Mouse (Mus musculus): ENCODE data around the gene Fndc3a. TPM values are rescaled to one million over a fixed set of nuclear protein-coding genes. Genes with fewer than 3 reads are reported as not detected.

Gene Fndc3a
- polyA plus RNA-seq, 1 experiment from 2014 or later = 30.2 TPM

DNA sequence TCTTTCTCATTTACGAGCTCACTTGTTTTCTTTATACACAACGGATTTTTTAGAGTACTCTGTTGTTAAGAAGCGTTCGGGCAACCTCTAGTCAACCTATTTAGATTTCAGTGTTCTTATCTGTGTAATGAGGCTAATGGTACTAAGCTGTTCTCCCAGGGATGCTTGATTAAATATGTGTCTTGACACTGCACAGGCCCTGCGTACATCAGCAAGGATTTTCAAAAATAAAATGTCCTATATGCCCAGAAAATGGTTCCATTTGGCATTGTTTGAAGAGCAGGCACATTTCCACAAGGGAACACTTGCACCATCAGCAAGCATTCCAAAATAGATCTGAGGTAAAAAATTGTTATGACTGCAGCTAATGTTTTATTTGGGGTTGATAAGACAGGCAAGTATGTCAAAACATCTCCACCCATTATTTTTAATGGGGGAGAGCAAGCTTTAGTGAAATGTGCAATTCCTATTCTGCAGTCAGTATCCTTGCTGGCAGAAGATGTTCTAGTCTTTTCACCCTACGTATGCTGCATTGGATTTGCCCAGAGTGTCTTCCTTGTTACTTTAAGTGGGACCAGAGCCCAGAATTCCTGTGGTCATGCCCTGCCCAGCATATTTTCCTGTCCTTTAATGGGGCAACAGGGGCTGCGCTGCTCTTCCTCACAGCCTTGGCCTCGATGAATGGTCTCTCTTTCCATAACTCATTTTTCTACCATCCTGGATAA lies 29.8 kb upstream of the Fndc3a start:
- H3K4me3 ChIP-seq (ENCODE audit: low read depth, low read length) = no peak overlapping the region
- 0 out of 2 replicates have a peak, but pooled peaks cover 4% of the 10 kb centered on the region for H3K4me1 ChIP-seq (ENCODE audit: insufficient read depth)
- peak; percentile 62 for DNase-seq
- peak; percentile 60 for ATAC-seq (ENCODE audit: insufficient read depth)
- WGBS = 41% methylated on average over 8 of the region's 8 CpGs
- no peaks in the 10 kb centered on the region for H3K36me3 ChIP-seq (ENCODE audit: insufficient read depth)
- no peak overlapping the region for H3K4me2 ChIP-seq
- no peaks in the 10 kb centered on the region for H3K9me3 ChIP-seq (ENCODE audit: low read depth, low read length)
- TF ChIP-seq CTCF (IDR thresholded peaks at IDR 0.05; ENCODE audit: low read depth) = no peak
- H3K9ac ChIP-seq = no peak overlapping the region
- no peaks in the 10 kb centered on the region for H3K27me3 ChIP-seq (ENCODE audit: insufficient read depth, low read length)
- no peak overlapping the region for H3K27ac ChIP-seq (ENCODE audit: low read depth)

DNA sequence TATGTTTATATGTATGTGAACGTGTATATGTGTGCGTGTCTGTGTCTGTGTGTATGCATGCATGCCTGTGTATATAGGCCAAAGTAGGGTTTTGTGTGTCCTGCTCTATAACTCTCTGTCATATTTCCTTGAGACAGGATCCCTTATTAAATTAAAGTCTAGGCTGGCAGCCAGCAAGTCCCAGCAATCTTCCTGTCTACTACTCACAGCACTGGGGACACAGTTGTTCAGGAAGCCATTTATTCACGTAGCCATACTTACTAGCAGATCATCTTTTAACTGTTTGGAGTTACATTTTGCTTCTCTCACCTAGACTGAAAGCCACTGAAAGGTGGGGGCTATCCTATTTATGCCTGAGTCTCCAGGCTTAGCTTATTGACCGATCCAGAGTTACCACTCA lies 29.0 kb upstream of the Fndc3a start:
- 72% methylated on average over 4 of the region's 4 CpGs for whole genome bisulfite sequencing
- Histone ChIP-seq H3K4me1 (ENCODE audit: insufficient read depth) (0 out of 2 replicates have a peak, but pooled peaks cover 4% of the 10 kb centered on the region), H3K9me3 (ENCODE audit: low read depth, low read length) (no peaks in the 10 kb centered on the region), H3K27me3 (ENCODE audit: insufficient read depth, low read length) (no peaks in the 10 kb centered on the region), H3K9ac (no peak overlapping the region), H3K4me2 (no peak overlapping the region), H3K36me3 (ENCODE audit: insufficient read depth) (no peaks in the 10 kb centered on the region), H3K27ac (ENCODE audit: low read depth) (no peak overlapping the region), H3K4me3 (ENCODE audit: low read depth, low read length) (no peak overlapping the region)
- no peak for TF ChIP-seq CTCF (IDR thresholded peaks at IDR 0.05; ENCODE audit: low read depth)
- ATAC-seq (ENCODE audit: insufficient read depth) = peak; percentile 52; the same call in 1 of the 2 replicates
- peak; percentile 13 for DNase-seq

- DNase-seq (no peak), ATAC-seq (ENCODE audit: insufficient read depth) (no peak)
- Histone ChIP-seq H3K4me1 (ENCODE audit: insufficient read depth) (0 out of 2 replicates have a peak, but pooled peaks cover 4% of the 10 kb centered on the region), H3K27me3 (ENCODE audit: insufficient read depth, low read length) (no peaks in the 10 kb centered on the region), H3K36me3 (ENCODE audit: insufficient read depth) (no peaks in the 10 kb centered on the region), H3K27ac (ENCODE audit: low read depth) (no peak overlapping the region), H3K9me3 (ENCODE audit: low read depth, low read length) (no peaks in the 10 kb centered on the region), H3K9ac (no peak overlapping the region), H3K4me3 (ENCODE audit: low read depth, low read length) (no peak overlapping the region), H3K4me2 (no peak overlapping the region)
- 67% methylated on average over 4 of the region's 4 CpGs for WGBS
- no peak for TF ChIP-seq CTCF (IDR thresholded peaks at IDR 0.05; ENCODE audit: low read depth)
These were observed 28.4 kb upstream of the Fndc3a start for GRCm38 (mm10) chr14:72738217-72738616.

DNA sequence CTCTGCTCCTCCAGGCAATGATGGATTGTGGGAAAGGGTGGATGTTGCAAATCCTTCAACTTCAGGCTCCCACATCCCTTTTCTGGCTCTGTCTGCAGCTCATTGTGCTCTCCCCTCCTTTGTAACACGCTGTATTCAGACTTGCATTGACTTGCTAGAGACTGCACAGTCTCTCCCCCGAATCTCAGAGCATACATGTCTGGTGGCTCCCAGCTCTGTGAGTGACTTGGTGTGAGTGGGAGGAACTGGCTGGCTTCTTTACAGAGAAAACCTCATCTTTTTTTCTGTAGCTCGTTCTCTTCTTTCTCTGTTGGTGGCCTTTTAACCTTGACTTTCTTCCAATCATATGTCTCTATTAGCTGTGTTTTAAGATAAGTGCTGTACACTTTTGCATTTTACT lies 16.1 kb upstream of the Fndc3a start:
- H3K9ac ChIP-seq = no peak overlapping the region
- no peak for TF ChIP-seq CTCF (IDR thresholded peaks at IDR 0.05; ENCODE audit: low read depth)
- H3K27ac ChIP-seq (ENCODE audit: low read depth) = no peak overlapping the region
- 49% methylated on average over 3 of the region's 3 CpGs for WGBS
- DNase-seq (no peak), ATAC-seq (ENCODE audit: insufficient read depth) (no peak)
- H3K4me2 ChIP-seq = no peak overlapping the region
- H3K36me3 ChIP-seq (ENCODE audit: insufficient read depth) = no peaks in the 10 kb centered on the region
- H3K27me3 ChIP-seq (ENCODE audit: insufficient read depth, low read length) = no peaks in the 10 kb centered on the region
- H3K9me3 ChIP-seq (ENCODE audit: low read depth, low read length) = no peaks in the 10 kb centered on the region
- no peaks in the 10 kb centered on the region for H3K4me1 ChIP-seq (ENCODE audit: insufficient read depth)
- no peak overlapping the region for H3K4me3 ChIP-seq (ENCODE audit: low read depth, low read length)

DNA sequence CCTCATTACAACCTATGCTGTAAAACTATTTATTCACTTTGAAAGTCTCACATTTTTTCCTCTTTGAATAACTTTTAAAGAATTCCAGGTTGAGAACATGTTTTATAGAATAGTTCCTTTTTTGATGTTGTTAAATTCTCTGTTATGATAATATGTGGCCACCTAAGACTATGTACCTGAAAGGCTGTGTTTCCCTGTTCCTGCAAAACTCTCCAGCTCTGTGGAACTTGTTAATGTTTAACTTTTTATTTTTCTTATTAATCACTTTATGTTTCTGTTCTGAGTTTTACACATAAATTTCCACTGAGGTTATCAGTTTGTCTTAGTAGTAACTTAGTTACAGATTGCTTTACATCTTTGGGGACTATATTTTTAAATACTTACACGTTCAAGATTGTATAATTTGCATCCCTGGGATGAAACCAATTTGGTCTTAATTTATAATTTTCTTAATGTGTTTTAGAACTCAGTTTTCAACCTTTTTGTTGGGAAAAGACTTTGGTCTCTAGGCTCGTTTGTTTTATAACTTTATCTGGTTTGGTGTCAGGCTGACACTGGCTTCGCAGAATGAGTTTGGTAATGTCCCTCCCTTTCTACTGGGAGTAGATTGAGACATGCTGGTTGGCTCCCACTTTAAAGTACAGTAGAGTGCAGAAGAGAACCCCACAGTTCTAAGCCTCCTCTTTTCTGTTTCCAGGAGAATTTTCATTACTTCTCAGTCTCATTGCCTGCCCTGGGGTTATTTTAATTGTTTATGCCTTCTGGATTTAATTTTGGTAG lies 12.7 kb upstream of the Fndc3a start:
- no peaks in the 10 kb centered on the region for H3K4me1 ChIP-seq (ENCODE audit: insufficient read depth)

DNA sequence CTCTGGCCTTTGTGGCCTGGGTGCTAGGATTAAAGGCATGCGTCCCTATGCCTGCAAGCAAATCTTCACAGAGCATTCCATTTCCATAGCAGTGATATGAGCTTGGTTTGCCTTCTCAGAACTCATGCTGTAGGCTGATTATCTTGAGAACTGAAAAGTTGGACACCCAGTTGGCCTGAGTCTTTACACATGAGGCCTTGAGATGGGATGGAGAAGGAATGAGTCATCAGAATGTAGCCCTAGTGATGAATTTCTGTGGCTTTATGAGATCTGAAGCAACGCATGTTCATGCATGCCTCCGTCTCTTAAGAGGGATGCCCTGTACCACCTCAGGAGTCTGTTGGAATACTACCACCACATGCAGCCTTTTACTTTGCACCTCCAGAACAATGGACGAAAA lies 6.4 kb upstream of the Fndc3a start:
- no peak for ATAC-seq (ENCODE audit: insufficient read depth)
- no peak overlapping the region for H3K4me2 ChIP-seq
- H3K9me3 ChIP-seq (ENCODE audit: low read depth, low read length) = no peaks in the 10 kb centered on the region
- DNase-seq = no peak
- no peaks in the 10 kb centered on the region for H3K36me3 ChIP-seq (ENCODE audit: insufficient read depth)
- H3K4me3 ChIP-seq (ENCODE audit: low read depth, low read length) = no peak overlapping the region
- H3K27me3 ChIP-seq (ENCODE audit: insufficient read depth, low read length) = peaks cover 2% of the 10 kb centered on the region; the same call in 1 of the 2 replicates
- H3K27ac ChIP-seq (ENCODE audit: low read depth) = no peak overlapping the region
- no peak for TF ChIP-seq CTCF (IDR thresholded peaks at IDR 0.05; ENCODE audit: low read depth)
- H3K9ac ChIP-seq = no peak overlapping the region
- H3K4me1 ChIP-seq (ENCODE audit: insufficient read depth) = no peaks in the 10 kb centered on the region
- 84% methylated on average over 4 of the region's 4 CpGs for WGBS

More for the DNA sequence above, 12.7 kb upstream of the Fndc3a start:
- no peak for TF ChIP-seq CTCF (IDR thresholded peaks at IDR 0.05; ENCODE audit: low read depth)
- Histone ChIP-seq H3K9ac (no peak overlapping the region), H3K4me3 (ENCODE audit: low read depth, low read length) (no peak overlapping the region), H3K27ac (ENCODE audit: low read depth) (no peak overlapping the region), H3K36me3 (ENCODE audit: insufficient read depth) (no peaks in the 10 kb centered on the region), H3K4me2 (no peak overlapping the region), H3K27me3 (ENCODE audit: insufficient read depth, low read length) (no peaks in the 10 kb centered on the region), H3K9me3 (ENCODE audit: low read depth, low read length) (no peaks in the 10 kb centered on the region)
- DNase-seq = no peak
- 53% methylated on average over 3 of the region's 3 CpGs for WGBS
- no peak for ATAC-seq (ENCODE audit: insufficient read depth)

DNA sequence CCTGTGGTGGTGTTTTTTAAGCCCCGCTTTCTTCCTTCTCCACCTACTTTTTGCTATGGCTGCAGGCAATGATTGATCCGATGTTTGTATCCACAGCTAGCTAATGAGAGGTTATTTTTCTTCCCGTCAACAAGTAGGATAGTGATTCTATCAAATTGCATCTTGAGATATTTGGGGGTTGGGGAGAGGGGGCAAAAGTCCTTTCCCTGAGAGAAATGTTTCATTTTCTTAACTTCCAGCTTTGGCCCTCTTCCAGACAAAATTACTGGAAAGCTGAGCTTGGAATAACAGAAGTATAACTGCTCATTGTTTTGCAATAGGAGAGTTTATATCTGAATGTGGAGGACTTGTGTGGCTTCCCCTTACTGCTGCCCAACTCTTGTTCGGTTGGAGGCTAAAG lies 1.3 kb upstream of the Fndc3a start:
- TF ChIP-seq CTCF (IDR thresholded peaks at IDR 0.05; ENCODE audit: low read depth) = no peak
- H3K4me1 ChIP-seq (ENCODE audit: insufficient read depth) = no peaks in the 10 kb centered on the region
- ATAC-seq (ENCODE audit: insufficient read depth) = no peak
- H3K27ac ChIP-seq (ENCODE audit: low read depth) = no peak overlapping the region
- no peaks in the 10 kb centered on the region for H3K9me3 ChIP-seq (ENCODE audit: low read depth, low read length)
- 25% methylated on average over 4 of the region's 4 CpGs for WGBS
- H3K27me3 ChIP-seq (ENCODE audit: insufficient read depth, low read length) = peaks cover 6% of the 10 kb centered on the region; the same call in 1 of the 2 replicates
- H3K9ac ChIP-seq = no peak overlapping the region
- no peaks in the 10 kb centered on the region for H3K36me3 ChIP-seq (ENCODE audit: insufficient read depth)
- DNase-seq = peak; percentile 61
- H3K4me3 ChIP-seq (ENCODE audit: low read depth, low read length) = peak overlapping the region; percentile 91; the same call in 1 of the 2 replicates
- H3K4me2 ChIP-seq = peak overlapping the region; percentile 85

Data from lung, embryonic 14.5 days (tissue).